Mouse (Mus musculus): ENCODE measurements around the gene Trim25. TPM values are rescaled to one million over a fixed set of nuclear protein-coding genes. Genes with fewer than 3 reads are reported as not detected.
A peak's percentile ranks its signal among the peaks of the same experiment; 100 is the strongest.

The Trim25 gene
- polyA plus RNA-seq, 1 experiment from 2014 or later = 20.4 TPM

DNA sequence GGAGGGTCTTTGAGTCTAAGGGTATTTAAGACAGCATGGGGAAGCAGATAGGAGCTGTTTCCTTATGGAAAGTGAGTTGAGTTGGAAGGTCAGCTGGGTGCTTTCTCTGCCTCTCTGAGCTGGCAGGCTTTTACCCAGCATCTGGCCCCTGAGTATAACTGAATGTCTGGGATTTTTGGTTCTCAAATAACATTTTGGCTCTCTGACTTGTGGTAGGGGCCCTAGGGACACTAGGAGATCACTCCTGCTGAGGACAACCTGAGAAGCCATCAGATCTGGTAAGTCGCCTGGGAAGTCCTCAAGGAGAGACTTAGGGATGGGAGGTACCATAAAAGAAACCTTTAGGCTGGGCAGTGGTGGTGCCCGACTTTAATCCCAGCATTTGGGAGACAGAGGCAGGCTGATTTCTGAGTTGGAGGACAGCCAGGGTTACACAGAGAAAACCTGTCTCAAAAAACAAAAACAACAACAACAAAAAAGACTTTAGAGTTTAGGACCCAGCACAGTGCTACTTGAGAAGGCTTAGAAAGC is 28.9 kb upstream of the Trim25 start, which contains the start of gene Coil:
Gene Coil, plus strand, starts transcription at position 51 of the 531 bp plus-strand sequence.
- H3K4me3 ChIP-seq (replicated peaks) = no peak within 1 kb of the TSS
- no peak within 1 kb of the TSS for H3K4me2 ChIP-seq
- H3K9ac ChIP-seq = no peak within 1 kb of the TSS
- ATAC-seq (ENCODE audit: insufficient read depth) = no peak
- H3K9me3 ChIP-seq (replicated peaks) = no peaks in the 10 kb centered on the region
- H3K27ac ChIP-seq (replicated peaks) = no peak within 1 kb of the TSS
- H3K36me3 ChIP-seq (replicated peaks) = no peaks in the 10 kb centered on the region
- H3K4me1 ChIP-seq (replicated peaks) = peaks cover 11% of the 10 kb centered on the region
- WGBS (ENCODE audit: insufficient replicate concordance) = 19% methylated on average over 2 of the region's 2 CpGs
- H3K27me3 ChIP-seq = no peaks in the 10 kb centered on the region

DNA sequence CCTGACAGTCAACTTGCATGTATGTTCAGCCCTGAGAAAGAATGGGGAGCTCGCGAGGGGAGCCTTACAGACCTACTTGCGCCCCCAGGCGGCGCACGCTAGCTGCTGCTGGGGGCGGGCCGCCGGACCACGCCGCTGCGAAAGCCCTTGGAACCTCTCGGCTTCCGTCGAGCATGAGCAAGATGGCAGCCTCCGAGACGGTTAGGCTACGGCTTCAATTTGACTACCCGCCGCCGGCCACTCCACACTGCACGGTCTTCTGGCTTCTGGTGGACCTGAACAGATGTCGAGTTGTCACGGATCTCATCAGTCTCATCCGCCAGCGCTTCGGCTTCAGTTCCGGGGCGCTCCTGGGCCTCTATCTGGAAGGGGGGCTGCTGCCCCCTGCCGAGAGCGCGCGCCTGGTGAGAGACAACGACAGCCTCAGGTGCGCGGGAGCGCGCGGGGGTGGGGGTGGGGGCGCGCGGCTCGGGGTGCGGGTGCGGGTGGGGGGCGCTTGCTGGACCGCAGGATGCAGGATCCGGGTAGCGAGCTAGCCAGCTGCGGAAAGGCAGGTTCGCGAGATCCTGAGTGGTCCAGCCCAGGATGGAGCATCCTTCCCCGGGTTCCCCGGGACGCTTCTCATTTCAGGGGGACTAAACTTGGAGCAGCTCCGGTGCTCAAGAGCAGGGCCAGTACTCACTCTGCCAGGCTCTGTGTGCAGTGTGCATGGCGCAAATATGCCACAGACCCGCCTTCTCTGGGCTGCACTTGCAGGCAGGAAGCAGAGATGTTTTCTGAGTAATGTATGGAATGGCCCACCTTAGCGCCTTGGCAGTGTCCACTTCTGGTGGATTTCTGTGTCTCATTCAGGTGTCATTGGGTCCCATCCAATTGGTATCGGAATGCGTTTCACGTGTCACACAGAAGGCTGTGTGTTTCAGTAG is 25.1 kb upstream of the Trim25 start:
- Histone ChIP-seq H3K9ac (peak overlapping the region; percentile 64), H3K4me3 (replicated peaks) (peak overlapping the region; percentile 70), H3K4me1 (replicated peaks) (peaks cover 11% of the 10 kb centered on the region), H3K4me2 (peak overlapping the region; percentile 79), H3K27me3 (no peaks in the 10 kb centered on the region), H3K9me3 (replicated peaks) (no peaks in the 10 kb centered on the region), H3K27ac (replicated peaks) (0 out of 2 replicates have a peak overlapping the region, but pooled peaks have one; percentile 19), H3K36me3 (replicated peaks) (no peaks in the 10 kb centered on the region)
- peak; percentile 78 for ATAC-seq (ENCODE audit: insufficient read depth)
- 2% methylated on average over 62 of the region's 62 CpGs for WGBS (ENCODE audit: insufficient replicate concordance)

DNA sequence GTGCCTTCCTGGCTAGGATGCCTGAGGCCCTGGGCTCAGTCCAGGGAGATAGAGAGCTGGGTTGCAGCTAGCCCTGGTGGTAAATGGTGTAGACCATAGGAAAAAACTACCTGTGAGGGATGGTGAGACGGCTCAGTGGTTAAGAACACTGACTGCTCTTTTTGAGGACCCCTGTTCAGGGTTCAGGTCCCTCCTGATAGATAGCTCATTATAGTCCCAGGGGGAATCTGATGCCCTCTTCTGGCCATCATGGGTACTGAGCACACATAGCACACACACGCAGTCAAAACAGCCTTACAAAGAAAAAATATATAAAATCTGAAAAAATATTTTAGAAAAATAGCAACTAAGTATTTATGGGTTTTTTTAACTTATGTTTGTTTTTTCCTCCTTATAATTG is 22.9 kb upstream of the Trim25 start:
- Histone ChIP-seq H3K9me3 (replicated peaks) (no peaks in the 10 kb centered on the region), H3K4me3 (replicated peaks) (no peak overlapping the region), H3K9ac (no peak overlapping the region), H3K36me3 (replicated peaks) (peaks cover under 1% of the 10 kb centered on the region; the same call in 1 of the 2 replicates), H3K27me3 (no peaks in the 10 kb centered on the region), H3K27ac (replicated peaks) (no peak overlapping the region), H3K4me1 (replicated peaks) (peaks cover 13% of the 10 kb centered on the region), H3K4me2 (no peak overlapping the region)
- ATAC-seq (ENCODE audit: insufficient read depth) = no peak
- WGBS (ENCODE audit: insufficient replicate concordance) = 72% methylated on average over 2 of the region's 2 CpGs

DNA sequence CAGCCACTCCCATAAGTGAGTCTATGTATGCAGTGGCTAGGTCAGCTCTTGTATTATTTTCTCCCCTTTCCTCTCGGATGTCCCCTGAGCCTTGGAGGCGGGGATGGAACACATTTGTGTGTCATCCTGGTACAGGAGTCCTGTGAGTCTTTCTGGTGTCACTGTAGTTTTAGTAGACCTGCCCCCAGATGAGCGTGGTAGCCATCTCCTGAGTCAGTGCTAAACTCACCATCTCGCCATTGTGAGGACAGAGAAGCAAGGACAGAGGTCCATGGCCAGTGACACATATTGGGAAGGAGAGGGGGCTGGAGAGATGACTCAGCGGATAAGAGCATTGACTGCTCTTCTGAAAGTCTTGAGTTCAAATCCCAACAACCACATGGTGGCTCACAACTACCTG is 22.0 kb upstream of the Trim25 start:
- no peak for ATAC-seq (ENCODE audit: insufficient read depth)
- H3K36me3 ChIP-seq (replicated peaks) = peaks cover 3% of the 10 kb centered on the region; the same call in 1 of the 2 replicates
- H3K9ac ChIP-seq = no peak overlapping the region
- no peak overlapping the region for H3K4me2 ChIP-seq
- peaks cover 18% of the 10 kb centered on the region for H3K4me1 ChIP-seq (replicated peaks)
- H3K4me3 ChIP-seq (replicated peaks) = no peak overlapping the region
- no peaks in the 10 kb centered on the region for H3K9me3 ChIP-seq (replicated peaks)
- H3K27me3 ChIP-seq = no peaks in the 10 kb centered on the region
- WGBS (ENCODE audit: insufficient replicate concordance) = 69% methylated on average over 5 of the region's 5 CpGs
- no peak overlapping the region for H3K27ac ChIP-seq (replicated peaks)

DNA sequence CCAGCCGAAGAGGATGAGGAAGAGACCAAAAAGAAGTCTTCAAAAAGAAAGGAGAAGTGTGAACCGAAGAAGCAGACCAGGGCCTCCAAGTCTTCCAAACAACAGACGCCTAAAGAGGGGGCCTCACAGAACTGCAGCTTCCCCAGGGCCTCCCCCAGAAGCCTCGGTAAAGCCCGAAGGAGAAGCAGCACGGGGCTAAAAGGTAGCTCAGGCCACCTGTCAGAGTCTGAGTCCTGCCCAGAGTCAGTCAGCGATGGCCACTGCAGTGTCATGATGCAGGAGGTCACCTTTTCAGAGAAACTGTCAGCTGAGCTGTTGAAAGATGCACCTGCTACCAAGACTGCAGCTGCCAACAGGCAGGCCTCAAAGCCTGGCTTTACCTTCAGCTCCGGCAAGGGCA is 17.8 kb upstream of the Trim25 start:
- Histone ChIP-seq H3K36me3 (replicated peaks) (peaks cover 14% of the 10 kb centered on the region), H3K27me3 (no peaks in the 10 kb centered on the region), H3K9ac (no peak overlapping the region), H3K9me3 (replicated peaks) (no peaks in the 10 kb centered on the region), H3K27ac (replicated peaks) (no peak overlapping the region), H3K4me3 (replicated peaks) (no peak overlapping the region), H3K4me1 (replicated peaks) (peaks cover 12% of the 10 kb centered on the region), H3K4me2 (no peak overlapping the region)
- 52% methylated on average over 8 of the region's 8 CpGs for WGBS (ENCODE audit: insufficient replicate concordance)
- ATAC-seq (ENCODE audit: insufficient read depth) = no peak

DNA sequence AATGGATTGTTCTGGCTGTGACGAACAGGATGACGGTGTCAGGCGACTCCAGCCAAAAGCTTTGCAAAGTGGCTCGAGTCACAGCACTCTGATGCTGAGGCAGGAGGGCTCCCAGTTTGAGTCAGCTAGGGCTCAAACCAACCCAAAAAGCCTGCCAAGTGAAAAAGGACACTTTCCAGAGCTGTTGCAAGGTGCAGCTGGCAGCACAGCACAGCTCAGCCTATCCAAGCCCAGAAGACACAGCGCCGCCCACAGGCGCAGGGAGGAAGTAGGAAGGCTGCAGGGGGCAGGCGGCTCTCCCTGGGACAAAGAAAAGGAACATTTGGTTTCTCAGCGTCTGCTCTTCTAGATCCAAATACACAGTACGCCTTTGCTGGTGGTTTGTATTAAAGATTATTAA is 12.6 kb upstream of the Trim25 start:
- no peak overlapping the region for H3K27ac ChIP-seq (replicated peaks)
- peaks cover 17% of the 10 kb centered on the region for H3K36me3 ChIP-seq (replicated peaks)
- ATAC-seq (ENCODE audit: insufficient read depth) = no peak
- no peak overlapping the region for H3K4me3 ChIP-seq (replicated peaks)
- no peaks in the 10 kb centered on the region for H3K9me3 ChIP-seq (replicated peaks)
- no peaks in the 10 kb centered on the region for H3K27me3 ChIP-seq
- H3K4me2 ChIP-seq = no peak overlapping the region
- WGBS (ENCODE audit: insufficient replicate concordance) = 72% methylated on average over 10 of the region's 10 CpGs
- H3K9ac ChIP-seq = no peak overlapping the region
- peaks cover 13% of the 10 kb centered on the region for H3K4me1 ChIP-seq (replicated peaks)

DNA sequence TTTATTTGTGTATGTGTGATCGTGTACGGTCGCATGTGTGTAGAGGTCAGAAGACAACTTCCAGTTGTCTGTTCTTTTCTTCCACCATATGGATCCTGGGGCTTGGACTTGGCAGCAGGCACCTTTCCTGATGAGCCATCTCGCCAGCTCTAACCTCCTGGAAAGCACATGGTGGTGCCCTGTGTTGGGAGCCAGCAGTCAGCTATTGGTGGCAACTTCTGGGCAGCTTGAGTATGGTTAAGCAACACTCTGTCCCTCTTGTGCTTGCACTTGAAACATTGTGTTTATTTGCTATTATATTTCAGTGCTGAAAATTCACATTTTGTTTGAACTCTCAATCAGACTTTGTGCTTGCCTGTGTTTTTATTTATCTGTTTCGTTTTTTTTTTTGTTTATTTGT is 10.2 kb upstream of the Trim25 start:
- Histone ChIP-seq H3K36me3 (replicated peaks) (peaks cover 17% of the 10 kb centered on the region), H3K27ac (replicated peaks) (no peak overlapping the region), H3K9me3 (replicated peaks) (no peaks in the 10 kb centered on the region), H3K9ac (no peak overlapping the region), H3K4me2 (no peak overlapping the region), H3K4me1 (replicated peaks) (peaks cover 6% of the 10 kb centered on the region; the same call in 1 of the 2 replicates), H3K27me3 (no peaks in the 10 kb centered on the region), H3K4me3 (replicated peaks) (no peak overlapping the region)
- 61% methylated on average over 5 of the region's 5 CpGs for WGBS (ENCODE audit: insufficient replicate concordance)
- no peak for ATAC-seq (ENCODE audit: insufficient read depth)

DNA sequence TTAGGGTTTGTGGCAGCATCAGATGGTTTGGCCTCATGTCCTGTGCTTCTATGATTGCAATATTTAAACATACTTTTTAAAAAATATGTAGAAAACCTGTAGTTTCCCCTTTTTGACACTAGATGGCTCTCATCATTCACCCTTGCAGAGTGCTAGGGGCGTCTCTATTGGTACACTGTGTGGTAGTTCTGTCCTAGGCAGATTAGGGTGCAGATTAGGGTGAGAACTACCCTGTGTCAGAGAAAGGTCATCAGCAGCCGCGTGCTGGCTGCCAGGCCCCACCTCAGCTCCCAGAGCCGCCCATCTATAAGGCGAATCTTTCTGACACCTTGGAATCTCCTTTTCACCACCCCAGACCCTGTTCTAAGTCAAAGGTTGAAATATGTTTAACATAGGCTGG is 9.6 kb upstream of the Trim25 start:
- Histone ChIP-seq H3K27ac (replicated peaks) (no peak overlapping the region), H3K27me3 (no peaks in the 10 kb centered on the region), H3K4me3 (replicated peaks) (no peak overlapping the region), H3K4me1 (replicated peaks) (peaks cover 10% of the 10 kb centered on the region; the same call in 1 of the 2 replicates), H3K4me2 (no peak overlapping the region), H3K9me3 (replicated peaks) (no peaks in the 10 kb centered on the region), H3K36me3 (replicated peaks) (peaks cover 17% of the 10 kb centered on the region; the same call in 1 of the 2 replicates), H3K9ac (no peak overlapping the region)
- peak; percentile 78 for ATAC-seq (ENCODE audit: insufficient read depth)
- 29% methylated on average over 5 of the region's 5 CpGs for WGBS (ENCODE audit: insufficient replicate concordance)

DNA sequence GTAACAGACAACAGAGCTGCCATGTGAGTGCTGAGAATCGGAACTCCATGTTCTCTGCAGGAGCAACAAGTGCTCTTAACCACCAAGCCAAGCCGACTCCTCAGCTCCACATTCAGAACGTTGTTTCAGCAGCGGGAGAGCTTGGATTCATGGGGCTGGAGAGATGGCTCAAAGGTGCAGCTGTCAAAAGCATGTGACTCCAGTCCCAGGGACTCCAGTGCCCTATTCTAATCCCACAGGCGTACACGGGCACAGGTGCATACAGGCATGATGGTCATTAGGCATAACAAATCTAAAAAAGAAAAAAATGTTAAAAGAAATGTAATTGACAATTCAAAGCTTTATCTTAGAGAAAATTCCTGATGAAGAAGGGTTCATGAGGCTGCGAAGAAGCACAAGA is 6.0 kb upstream of the Trim25 start:
- no peak overlapping the region for H3K4me2 ChIP-seq
- no peaks in the 10 kb centered on the region for H3K9me3 ChIP-seq (replicated peaks)
- H3K36me3 ChIP-seq (replicated peaks) = 0 out of 2 replicates have a peak, but pooled peaks cover 5% of the 10 kb centered on the region
- no peaks in the 10 kb centered on the region for H3K27me3 ChIP-seq
- H3K4me3 ChIP-seq (replicated peaks) = no peak overlapping the region
- WGBS (ENCODE audit: insufficient replicate concordance) = 49% methylated on average over 7 of the region's 7 CpGs
- H3K27ac ChIP-seq (replicated peaks) = no peak overlapping the region
- no peak for ATAC-seq (ENCODE audit: insufficient read depth)
- peaks cover 29% of the 10 kb centered on the region for H3K4me1 ChIP-seq (replicated peaks)
- H3K9ac ChIP-seq = no peak overlapping the region

DNA sequence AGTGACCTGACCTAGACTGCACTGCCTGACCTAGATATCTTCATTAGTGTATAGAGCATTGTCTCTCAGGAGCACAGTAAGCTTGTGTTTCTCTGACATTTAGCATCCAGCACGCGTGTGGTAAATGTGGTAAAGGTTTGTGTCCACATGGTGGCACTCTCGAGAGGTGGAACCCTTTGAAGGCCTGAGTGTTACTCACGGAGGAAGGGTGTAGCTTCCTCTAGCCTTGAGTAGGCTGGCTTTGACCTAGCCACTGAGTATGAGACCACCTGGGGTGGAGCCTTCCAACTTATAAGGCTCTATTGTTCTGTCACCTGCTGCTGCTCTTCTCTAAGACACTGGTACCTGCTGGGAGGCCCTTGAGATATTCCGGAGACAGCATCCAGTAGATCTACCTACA is 5.6 kb upstream of the Trim25 start:
- H3K36me3 ChIP-seq (replicated peaks) = 0 out of 2 replicates have a peak, but pooled peaks cover 5% of the 10 kb centered on the region
- WGBS (ENCODE audit: insufficient replicate concordance) = 13% methylated on average over 5 of the region's 5 CpGs
- no peak overlapping the region for H3K4me2 ChIP-seq
- no peaks in the 10 kb centered on the region for H3K9me3 ChIP-seq (replicated peaks)
- H3K27ac ChIP-seq (replicated peaks) = no peak overlapping the region
- H3K27me3 ChIP-seq = no peaks in the 10 kb centered on the region
- H3K4me3 ChIP-seq (replicated peaks) = no peak overlapping the region
- no peak for ATAC-seq (ENCODE audit: insufficient read depth)
- peaks cover 34% of the 10 kb centered on the region for H3K4me1 ChIP-seq (replicated peaks)
- no peak overlapping the region for H3K9ac ChIP-seq

DNA sequence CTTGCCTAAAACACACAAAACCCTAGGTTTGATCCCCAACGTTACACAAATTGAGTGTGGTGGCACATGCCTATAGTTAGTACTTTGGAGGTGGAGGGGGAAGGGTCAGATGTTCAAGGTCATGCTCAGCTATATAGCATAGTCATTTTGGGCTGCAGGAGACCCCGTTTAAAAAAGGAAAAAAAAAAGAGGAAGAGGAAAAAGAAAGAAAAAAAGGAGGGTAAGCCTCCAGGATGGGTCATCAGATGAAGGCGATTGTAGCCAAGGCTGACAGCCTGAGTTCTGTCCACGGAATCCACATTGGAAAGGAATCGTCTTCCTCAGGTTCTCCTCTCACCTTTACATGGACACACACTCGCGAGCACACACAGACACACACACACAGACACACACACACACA is 4.7 kb upstream of the Trim25 start:
- no peak for ATAC-seq (ENCODE audit: insufficient read depth)
- no peak overlapping the region for H3K9ac ChIP-seq
- H3K4me3 ChIP-seq (replicated peaks) = no peak overlapping the region
- 0 out of 2 replicates have a peak, but pooled peaks cover 5% of the 10 kb centered on the region for H3K36me3 ChIP-seq (replicated peaks)
- H3K27ac ChIP-seq (replicated peaks) = no peak overlapping the region
- 55% methylated on average over 7 of the region's 7 CpGs for WGBS (ENCODE audit: insufficient replicate concordance)
- H3K9me3 ChIP-seq (replicated peaks) = no peaks in the 10 kb centered on the region
- no peak overlapping the region for H3K4me2 ChIP-seq
- H3K4me1 ChIP-seq (replicated peaks) = peaks cover 39% of the 10 kb centered on the region
- H3K27me3 ChIP-seq = no peaks in the 10 kb centered on the region
